Mouse (Mus musculus): ENCODE measurements around the gene Aass.
"Not testable (repeated sequence)": the region's sequence is repeated elsewhere in the genome, so short reads cannot be mapped to it uniquely, and the experiment has no call there.

The Aass gene

GRCm38 (mm10) chr6:23132573-23133181 is at the start of gene Aass:
Aass (minus strand) TSS chr6:23132986.
- ATAC-seq (ENCODE audit: insufficient number of reproducible peaks, low FRiP score, low TSS enrichment) = no peak; the same call in 1 of the 2 replicates

GRCm38 (mm10) chr6:23180096-23180495 is 47.3 kb upstream of the Aass start:
- ATAC-seq (ENCODE audit: insufficient number of reproducible peaks, low FRiP score, low TSS enrichment) = no peak

- not testable (repeated sequence) for ATAC-seq (ENCODE audit: insufficient number of reproducible peaks, low FRiP score, low TSS enrichment)
These were observed 31.0 kb upstream of the Aass start for GRCm38 (mm10) chr6:23163824-23164223.

GRCm38 (mm10) chr6:23156357-23156756 is 23.6 kb upstream of the Aass start:
- ATAC-seq (ENCODE audit: insufficient number of reproducible peaks, low FRiP score, low TSS enrichment) = not testable (repeated sequence)

GRCm38 (mm10) chr6:23153112-23153511 is 20.3 kb upstream of the Aass start:
- no peak for ATAC-seq (ENCODE audit: insufficient number of reproducible peaks, low FRiP score, low TSS enrichment)

- ATAC-seq (ENCODE audit: insufficient number of reproducible peaks, low FRiP score, low TSS enrichment) = no peak
These were observed 14.4 kb upstream of the Aass start for GRCm38 (mm10) chr6:23147221-23147620.

- ATAC-seq (ENCODE audit: insufficient number of reproducible peaks, low FRiP score, low TSS enrichment) = no peak
These were observed 11.2 kb upstream of the Aass start for GRCm38 (mm10) chr6:23143980-23144379.

- ATAC-seq (ENCODE audit: insufficient number of reproducible peaks, low FRiP score, low TSS enrichment) = no peak
These were observed 1.8 kb downstream of the Aass start for GRCm38 (mm10) chr6:23131015-23131414.

GRCm38 (mm10) chr6:23129201-23129600 is 3.6 kb downstream of the Aass start:
- no peak for ATAC-seq (ENCODE audit: insufficient number of reproducible peaks, low FRiP score, low TSS enrichment)

GRCm38 (mm10) chr6:23126706-23127105 is 6.1 kb downstream of the Aass start:
- ATAC-seq (ENCODE audit: insufficient number of reproducible peaks, low FRiP score, low TSS enrichment) = no peak

- ATAC-seq (ENCODE audit: insufficient number of reproducible peaks, low FRiP score, low TSS enrichment) = no peak
These were observed 7.0 kb downstream of the Aass start for GRCm38 (mm10) chr6:23125831-23126230.

- no peak for ATAC-seq (ENCODE audit: insufficient number of reproducible peaks, low FRiP score, low TSS enrichment)
These were observed 8.0 kb downstream of the Aass start for GRCm38 (mm10) chr6:23124823-23125222.

- no peak for ATAC-seq (ENCODE audit: insufficient number of reproducible peaks, low FRiP score, low TSS enrichment)
These were observed 9.9 kb downstream of the Aass start for GRCm38 (mm10) chr6:23122934-23123333.

- no peak for ATAC-seq (ENCODE audit: insufficient number of reproducible peaks, low FRiP score, low TSS enrichment)
These were observed 18.0 kb downstream of the Aass start for GRCm38 (mm10) chr6:23114781-23115180.

- ATAC-seq (ENCODE audit: insufficient number of reproducible peaks, low FRiP score, low TSS enrichment) = no peak
These were observed 25.7 kb downstream of the Aass start for GRCm38 (mm10) chr6:23107069-23107468.

- no peak for ATAC-seq (ENCODE audit: insufficient number of reproducible peaks, low FRiP score, low TSS enrichment)
These were observed 26.4 kb downstream of the Aass start for GRCm38 (mm10) chr6:23106373-23106772.

- ATAC-seq (ENCODE audit: insufficient number of reproducible peaks, low FRiP score, low TSS enrichment) = not testable (repeated sequence)
These were observed 42.3 kb downstream of the Aass start for GRCm38 (mm10) chr6:23090346-23091055.

- ATAC-seq (ENCODE audit: insufficient number of reproducible peaks, low FRiP score, low TSS enrichment) = not testable (repeated sequence)
These were observed 43.5 kb downstream of the Aass start for GRCm38 (mm10) chr6:23089292-23089691.

GRCm38 (mm10) chr6:23084587-23085421 is 48.0 kb downstream of the Aass start:
- ATAC-seq (ENCODE audit: insufficient number of reproducible peaks, low FRiP score, low TSS enrichment) = no peak

- no peak for ATAC-seq (ENCODE audit: insufficient number of reproducible peaks, low FRiP score, low TSS enrichment)
These were observed 52.6 kb downstream of the Aass start for GRCm38 (mm10) chr6:23079991-23080680.

GRCm38 (mm10) chr6:23078273-23078672 is 54.5 kb downstream of the Aass start:
- no peak for ATAC-seq (ENCODE audit: insufficient number of reproducible peaks, low FRiP score, low TSS enrichment)

Measured in cerebellum, adult (tissue).